Mouse (Mus musculus): ENCODE data around the gene Ntrk1. TPM values are rescaled to one million over a fixed set of nuclear protein-coding genes. Genes with fewer than 3 reads are reported as not detected.
"Not testable (repeated sequence)": the region's sequence is repeated elsewhere in the genome, so short reads cannot be mapped to it uniquely, and the experiment has no call there.

Ntrk1 gene
- 0.88 and 0.97 TPM in 2 replicates for polyA plus RNA-seq (2014; fragmentation: Nextera tagmentation; extraction: Ambion mirVana)

- Histone ChIP-seq H3K27me3 (ENCODE audit: control insufficient read depth, insufficient read depth, low read length) (peaks cover 49% of the 10 kb centered on the region), H3K4me2 (replicated peaks; ENCODE audit: low read depth, low read length) (peak within 1 kb of the TSS; percentile 34), H3K36me3 (ENCODE audit: control insufficient read depth, insufficient read depth, low read length) (no peaks in the 10 kb centered on the region), H3K4me1 (ENCODE audit: control insufficient read depth, insufficient read depth, low read length) (peaks cover 4% of the 10 kb centered on the region), H3K27ac (ENCODE audit: low read length) (no peak within 1 kb of the TSS), H3K9ac (replicated peaks; ENCODE audit: low read depth, low read length) (no peak within 1 kb of the TSS), H3K4me3 (ENCODE audit: low read depth, low read length) (peak within 1 kb of the TSS; percentile 20), H3K9me3 (ENCODE audit: control insufficient read depth, low read depth, low read length) (no peaks in the 10 kb centered on the region)
- 0 out of 2 replicates have a peak, but pooled peaks have one; percentile 16 for ATAC-seq (ENCODE audit: insufficient number of reproducible peaks, insufficient read depth, low FRiP score, low read depth)
- under 1% methylated on average over 41 of the region's 47 CpGs for WGBS
These were observed at the start of gene Ntrk1 for GRCm38 (mm10) chr3:87794922-87795325. Ntrk1 (minus strand) TSS chr3:87795162.

- Histone ChIP-seq H3K36me3 (ENCODE audit: control insufficient read depth, insufficient read depth, low read length) (no peaks in the 10 kb centered on the region), H3K4me3 (ENCODE audit: low read depth, low read length) (no peak overlapping the region), H3K27ac (ENCODE audit: low read length) (no peak overlapping the region), H3K9ac (replicated peaks; ENCODE audit: low read depth, low read length) (no peak overlapping the region), H3K4me2 (replicated peaks; ENCODE audit: low read depth, low read length) (no peak overlapping the region), H3K27me3 (ENCODE audit: control insufficient read depth, insufficient read depth, low read length) (no peaks in the 10 kb centered on the region), H3K9me3 (ENCODE audit: control insufficient read depth, low read depth, low read length) (no peaks in the 10 kb centered on the region), H3K4me1 (ENCODE audit: control insufficient read depth, insufficient read depth, low read length) (no peaks in the 10 kb centered on the region)
- ATAC-seq (ENCODE audit: insufficient number of reproducible peaks, insufficient read depth, low FRiP score, low read depth), result no peak
These were observed 45.9 kb upstream of the Ntrk1 start for GRCm38 (mm10) chr3:87840858-87841257.

- H3K4me2 ChIP-seq (replicated peaks; ENCODE audit: low read depth, low read length), result no peak overlapping the region
- no peaks in the 10 kb centered on the region for H3K4me1 ChIP-seq (ENCODE audit: control insufficient read depth, insufficient read depth, low read length)
- WGBS, result under 1% methylated on average over 4 of the region's 4 CpGs
- no peaks in the 10 kb centered on the region for H3K9me3 ChIP-seq (ENCODE audit: control insufficient read depth, low read depth, low read length)
- ATAC-seq (ENCODE audit: insufficient number of reproducible peaks, insufficient read depth, low FRiP score, low read depth), result no peak
- H3K9ac ChIP-seq (replicated peaks; ENCODE audit: low read depth, low read length), result no peak overlapping the region
- no peak overlapping the region for H3K27ac ChIP-seq (ENCODE audit: low read length)
- no peaks in the 10 kb centered on the region for H3K27me3 ChIP-seq (ENCODE audit: control insufficient read depth, insufficient read depth, low read length)
- H3K4me3 ChIP-seq (ENCODE audit: low read depth, low read length), result no peak overlapping the region
- no peaks in the 10 kb centered on the region for H3K36me3 ChIP-seq (ENCODE audit: control insufficient read depth, insufficient read depth, low read length)
These were observed 43.7 kb upstream of the Ntrk1 start for GRCm38 (mm10) chr3:87838622-87839021.

- Histone ChIP-seq H3K27me3 (ENCODE audit: control insufficient read depth, insufficient read depth, low read length) (no peaks in the 10 kb centered on the region), H3K4me1 (ENCODE audit: control insufficient read depth, insufficient read depth, low read length) (no peaks in the 10 kb centered on the region), H3K36me3 (ENCODE audit: control insufficient read depth, insufficient read depth, low read length) (no peaks in the 10 kb centered on the region), H3K4me3 (ENCODE audit: low read depth, low read length) (no peak overlapping the region), H3K4me2 (replicated peaks; ENCODE audit: low read depth, low read length) (no peak overlapping the region), H3K27ac (ENCODE audit: low read length) (no peak overlapping the region), H3K9me3 (ENCODE audit: control insufficient read depth, low read depth, low read length) (no peaks in the 10 kb centered on the region), H3K9ac (replicated peaks; ENCODE audit: low read depth, low read length) (no peak overlapping the region)
- WGBS, result 57% methylated on average over 5 of the region's 5 CpGs
- no peak for ATAC-seq (ENCODE audit: insufficient number of reproducible peaks, insufficient read depth, low FRiP score, low read depth)
These were observed 38.5 kb upstream of the Ntrk1 start for GRCm38 (mm10) chr3:87833482-87833881.

GRCm38 (mm10) chr3:87832109-87832859 is 37.3 kb upstream of the Ntrk1 start:
- Histone ChIP-seq H3K4me1 (ENCODE audit: control insufficient read depth, insufficient read depth, low read length) (no peaks in the 10 kb centered on the region), H3K4me2 (replicated peaks; ENCODE audit: low read depth, low read length) (no peak overlapping the region), H3K36me3 (ENCODE audit: control insufficient read depth, insufficient read depth, low read length) (no peaks in the 10 kb centered on the region), H3K9me3 (ENCODE audit: control insufficient read depth, low read depth, low read length) (no peaks in the 10 kb centered on the region), H3K27ac (ENCODE audit: low read length) (no peak overlapping the region), H3K4me3 (ENCODE audit: low read depth, low read length) (no peak overlapping the region), H3K27me3 (ENCODE audit: control insufficient read depth, insufficient read depth, low read length) (no peaks in the 10 kb centered on the region), H3K9ac (replicated peaks; ENCODE audit: low read depth, low read length) (no peak overlapping the region)
- WGBS, result 83% methylated on average over 7 of the region's 7 CpGs
- no peak for ATAC-seq (ENCODE audit: insufficient number of reproducible peaks, insufficient read depth, low FRiP score, low read depth)

- no peak overlapping the region for H3K9ac ChIP-seq (replicated peaks; ENCODE audit: low read depth, low read length)
- WGBS, result 50% methylated on average over 10 of the region's 10 CpGs
- no peak overlapping the region for H3K27ac ChIP-seq (ENCODE audit: low read length)
- H3K36me3 ChIP-seq (ENCODE audit: control insufficient read depth, insufficient read depth, low read length), result no peaks in the 10 kb centered on the region
- no peak overlapping the region for H3K4me2 ChIP-seq (replicated peaks; ENCODE audit: low read depth, low read length)
- H3K4me3 ChIP-seq (ENCODE audit: low read depth, low read length), result no peak overlapping the region
- H3K9me3 ChIP-seq (ENCODE audit: control insufficient read depth, low read depth, low read length), result no peaks in the 10 kb centered on the region
- H3K27me3 ChIP-seq (ENCODE audit: control insufficient read depth, insufficient read depth, low read length), result no peaks in the 10 kb centered on the region
- no peaks in the 10 kb centered on the region for H3K4me1 ChIP-seq (ENCODE audit: control insufficient read depth, insufficient read depth, low read length)
- ATAC-seq (ENCODE audit: insufficient number of reproducible peaks, insufficient read depth, low FRiP score, low read depth), result no peak
These were observed 34.1 kb upstream of the Ntrk1 start for GRCm38 (mm10) chr3:87829025-87829424.

GRCm38 (mm10) chr3:87828435-87828834 is 33.5 kb upstream of the Ntrk1 start:
- Histone ChIP-seq H3K36me3 (ENCODE audit: control insufficient read depth, insufficient read depth, low read length) (no peaks in the 10 kb centered on the region), H3K27me3 (ENCODE audit: control insufficient read depth, insufficient read depth, low read length) (no peaks in the 10 kb centered on the region)

GRCm38 (mm10) chr3:87824206-87824605 is 29.2 kb upstream of the Ntrk1 start, which contains the start of gene Pear1:
Pear1 (minus strand) TSS chr3:87824306.
- not testable (repeated sequence) for H3K4me3 ChIP-seq (ENCODE audit: low read depth, low read length); H3K4me1 ChIP-seq (ENCODE audit: control insufficient read depth, insufficient read depth, low read length); ATAC-seq (ENCODE audit: insufficient number of reproducible peaks, insufficient read depth, low FRiP score, low read depth); H3K27ac ChIP-seq (ENCODE audit: low read length); H3K4me2 ChIP-seq (replicated peaks; ENCODE audit: low read depth, low read length); H3K27me3 ChIP-seq (ENCODE audit: control insufficient read depth, insufficient read depth, low read length); H3K9ac ChIP-seq (replicated peaks; ENCODE audit: low read depth, low read length); H3K9me3 ChIP-seq (ENCODE audit: control insufficient read depth, low read depth, low read length); H3K36me3 ChIP-seq (ENCODE audit: control insufficient read depth, insufficient read depth, low read length)
- WGBS, result 89% methylated on average over 1 of the region's 1 CpGs

More at GRCm38 (mm10) chr3:87828435-87828834, 33.5 kb upstream of the Ntrk1 start:
- ATAC-seq (ENCODE audit: insufficient number of reproducible peaks, insufficient read depth, low FRiP score, low read depth), result no peak
- Histone ChIP-seq H3K4me3 (ENCODE audit: low read depth, low read length) (no peak overlapping the region), H3K9me3 (ENCODE audit: control insufficient read depth, low read depth, low read length) (no peaks in the 10 kb centered on the region), H3K4me1 (ENCODE audit: control insufficient read depth, insufficient read depth, low read length) (no peaks in the 10 kb centered on the region), H3K27ac (ENCODE audit: low read length) (no peak overlapping the region), H3K4me2 (replicated peaks; ENCODE audit: low read depth, low read length) (no peak overlapping the region), H3K9ac (replicated peaks; ENCODE audit: low read depth, low read length) (no peak overlapping the region)
- WGBS, result 56% methylated on average over 4 of the region's 4 CpGs

GRCm38 (mm10) chr3:87818226-87818625 is 23.3 kb upstream of the Ntrk1 start:
- no peaks in the 10 kb centered on the region for H3K9me3 ChIP-seq (ENCODE audit: control insufficient read depth, low read depth, low read length)
- no peak overlapping the region for H3K9ac ChIP-seq (replicated peaks; ENCODE audit: low read depth, low read length)
- 0 out of 2 replicates have a peak, but pooled peaks cover 6% of the 10 kb centered on the region for H3K4me1 ChIP-seq (ENCODE audit: control insufficient read depth, insufficient read depth, low read length)
- H3K27me3 ChIP-seq (ENCODE audit: control insufficient read depth, insufficient read depth, low read length), result no peaks in the 10 kb centered on the region
- no peaks in the 10 kb centered on the region for H3K36me3 ChIP-seq (ENCODE audit: control insufficient read depth, insufficient read depth, low read length)
- no peak overlapping the region for H3K4me2 ChIP-seq (replicated peaks; ENCODE audit: low read depth, low read length)
- no peak for ATAC-seq (ENCODE audit: insufficient number of reproducible peaks, insufficient read depth, low FRiP score, low read depth)
- no peak overlapping the region for H3K4me3 ChIP-seq (ENCODE audit: low read depth, low read length)
- H3K27ac ChIP-seq (ENCODE audit: low read length), result no peak overlapping the region
- 67% methylated on average over 12 of the region's 12 CpGs for WGBS

Data from stomach, embryonic 14.5 days (tissue).